ENCODE assay signal across 8 mouse cellular contexts in genomic region chr5:147319653-147320052, GRCm38 (mm10). TPM values are rescaled to one million over a fixed set of nuclear protein-coding genes. Genes with fewer than 3 reads are reported as not detected.
DNase-seq lines count a peak whose midpoint lies in the region; ATAC-seq lines count a peak whose summit lies in the region.

No protein-coding gene starts in this region.

- ATAC-seq in forebrain, embryonic 12.5 days (ENCODE audit: low FRiP score) = 0 out of 2 replicates have a peak, but pooled peaks have one; percentile 41
- ATAC-seq in embryonic facial prominence, embryonic 11.5 days (replicated peaks; ENCODE audit: insufficient number of reproducible peaks, low FRiP score, low TSS enrichment, low read depth) = no peak
- ATAC-seq in lung, embryonic 16.5 days (ENCODE audit: low read depth) = peak; percentile 71

- H3K27me3 ChIP-seq in forebrain, embryonic 12.5 days = peaks cover 92% of the 10 kb centered on the region
- H3K27me3 ChIP-seq in forebrain, embryonic 10.5 days (ENCODE audit: poor library complexity, severe bottlenecking) = peaks cover 88% of the 10 kb centered on the region
- peaks cover 57% of the 10 kb centered on the region for H3K27me3 ChIP-seq in embryonic facial prominence, embryonic 11.5 days (ENCODE audit: control insufficient read depth, insufficient read depth, low read length)
- H3K27me3 ChIP-seq in lung, embryonic 16.5 days (ENCODE audit: control insufficient read depth, insufficient read depth, low read depth, low read length) = peaks cover 67% of the 10 kb centered on the region

- no peak overlapping the region for H3K9ac ChIP-seq in forebrain, embryonic 12.5 days
- no peak overlapping the region for H3K9ac ChIP-seq in embryonic facial prominence, embryonic 11.5 days (replicated peaks; ENCODE audit: low read length)
- H3K9ac ChIP-seq in lung, embryonic 16.5 days (ENCODE audit: low read length) = no peak overlapping the region

- DNase-seq in forebrain, embryonic 10.5 days (ENCODE audit: extremely low spot score, low spot score) = no peak
- peak; percentile 17 for DNase-seq in right cerebral cortex, adult 18-20 months
- DNase-seq in right cerebral cortex, postnatal 10 days (ENCODE audit: low spot score in 2 of 2) = no peak
- DNase-seq in embryonic facial prominence, embryonic 11.5 days (ENCODE audit: low spot score) = peak; percentile 89
- DNase-seq in skeletal muscle tissue, adult 2 months (ENCODE audit: low read depth, low spot score) = peak; percentile 47
- DNase-seq in right cerebral cortex, adult 2 months (ENCODE audit: low spot score in 2 of 2) = no peak

- no peak overlapping the region for H3K4me2 ChIP-seq in forebrain, embryonic 12.5 days
- no peak overlapping the region for H3K4me2 ChIP-seq in embryonic facial prominence, embryonic 11.5 days (ENCODE audit: low read depth, low read length)
- no peak overlapping the region for H3K4me2 ChIP-seq in lung, embryonic 16.5 days (ENCODE audit: low read depth, low read length)

- no peaks in the 10 kb centered on the region for H3K4me1 ChIP-seq in forebrain, embryonic 12.5 days
- H3K4me1 ChIP-seq in forebrain, embryonic 10.5 days = peaks cover 10% of the 10 kb centered on the region
- H3K4me1 ChIP-seq in embryonic facial prominence, embryonic 11.5 days (ENCODE audit: control insufficient read depth, insufficient read depth, low read length) = no peaks in the 10 kb centered on the region
- H3K4me1 ChIP-seq in lung, embryonic 16.5 days (replicated peaks; ENCODE audit: control insufficient read depth, insufficient read depth, low read length) = no peaks in the 10 kb centered on the region

- H3K4me3 ChIP-seq in forebrain, embryonic 12.5 days (replicated peaks) = no peak overlapping the region
- no peak overlapping the region for H3K4me3 ChIP-seq in forebrain, embryonic 10.5 days
- no peak overlapping the region for H3K4me3 ChIP-seq in embryonic facial prominence, embryonic 11.5 days (ENCODE audit: low read depth, low read length)
- no peak overlapping the region for H3K4me3 ChIP-seq in lung, embryonic 16.5 days (ENCODE audit: low read length)

- no peaks in the 10 kb centered on the region for H3K9me3 ChIP-seq in forebrain, embryonic 12.5 days
- H3K9me3 ChIP-seq in forebrain, embryonic 10.5 days = no peaks in the 10 kb centered on the region
- H3K9me3 ChIP-seq in embryonic facial prominence, embryonic 11.5 days (replicated peaks; ENCODE audit: control insufficient read depth, low read length) = no peaks in the 10 kb centered on the region
- H3K9me3 ChIP-seq in lung, embryonic 16.5 days (ENCODE audit: control insufficient read depth, low read length) = no peaks in the 10 kb centered on the region

- no peak overlapping the region for H3K27ac ChIP-seq in forebrain, embryonic 12.5 days
- no peak overlapping the region for H3K27ac ChIP-seq in forebrain, embryonic 10.5 days
- H3K27ac ChIP-seq in embryonic facial prominence, embryonic 11.5 days (replicated peaks; ENCODE audit: low read depth, low read length) = no peak overlapping the region
- no peak overlapping the region for H3K27ac ChIP-seq in lung, embryonic 16.5 days (ENCODE audit: low read length)

- H3K36me3 ChIP-seq in forebrain, embryonic 12.5 days (replicated peaks) = no peaks in the 10 kb centered on the region
- H3K36me3 ChIP-seq in forebrain, embryonic 10.5 days (replicated peaks) = no peaks in the 10 kb centered on the region
- no peaks in the 10 kb centered on the region for H3K36me3 ChIP-seq in embryonic facial prominence, embryonic 11.5 days (replicated peaks; ENCODE audit: control insufficient read depth, insufficient read depth, low read depth, low read length)
- H3K36me3 ChIP-seq in lung, embryonic 16.5 days (ENCODE audit: control insufficient read depth, insufficient read depth, low read length) = no peaks in the 10 kb centered on the region

RNA-seq across cellular contexts. Expression of gene Urad, which starts 2.6 kb away (rescaled TPM):
- not detected in 2 replicates for polyA plus RNA-seq in forebrain, embryonic 12.5 days (2016; fragmentation: Nextera tagmentation; extraction: Ambion mirVana)
- polyA plus RNA-seq in forebrain, embryonic 10.5 days (2016; fragmentation: Nextera tagmentation; extraction: Ambion mirVana) = not detected in 2 replicates
- polyA plus RNA-seq in embryonic facial prominence, embryonic 11.5 days (2014; fragmentation: Nextera tagmentation; extraction: Ambion mirVana) = not detected in 2 replicates
- not detected in 2 replicates for polyA plus RNA-seq in lung, embryonic 16.5 days (2015; fragmentation: Nextera tagmentation; extraction: Ambion mirVana)

RNA-seq across cellular contexts. Expression of gene Cdx2, which starts 12.6 kb away (rescaled TPM):
- not detected in 2 replicates for polyA plus RNA-seq in forebrain, embryonic 12.5 days (2016; fragmentation: Nextera tagmentation; extraction: Ambion mirVana)
- polyA plus RNA-seq in forebrain, embryonic 10.5 days (2016; fragmentation: Nextera tagmentation; extraction: Ambion mirVana) = not detected in 2 replicates
- not detected in 2 replicates for polyA plus RNA-seq in embryonic facial prominence, embryonic 11.5 days (2014; fragmentation: Nextera tagmentation; extraction: Ambion mirVana)
- 0.09 TPM in 1 of 2 replicates, not detected in the other for polyA plus RNA-seq in lung, embryonic 16.5 days (2015; fragmentation: Nextera tagmentation; extraction: Ambion mirVana)

RNA-seq across cellular contexts. Expression of gene Pdx1, which starts 49.9 kb away (rescaled TPM):
- not detected in 2 replicates for polyA plus RNA-seq in forebrain, embryonic 12.5 days (2016; fragmentation: Nextera tagmentation; extraction: Ambion mirVana)
- polyA plus RNA-seq in forebrain, embryonic 10.5 days (2016; fragmentation: Nextera tagmentation; extraction: Ambion mirVana) = not detected in 2 replicates
- not detected in 2 replicates for polyA plus RNA-seq in embryonic facial prominence, embryonic 11.5 days (2014; fragmentation: Nextera tagmentation; extraction: Ambion mirVana)
- polyA plus RNA-seq in lung, embryonic 16.5 days (2015; fragmentation: Nextera tagmentation; extraction: Ambion mirVana) = not detected in 2 replicates

Comparison
In these comparisons a context has a peak if more than half of its experiments do, and no peak if none do; other contexts are left out.
1. DNase-seq: peak in right cerebral cortex, adult 18-20 months (single experiment), embryonic facial prominence, embryonic 11.5 days (single experiment) and skeletal muscle tissue, adult 2 months (single experiment); none in forebrain, embryonic 10.5 days (single experiment), right cerebral cortex, postnatal 10 days (0 of 2) and right cerebral cortex, adult 2 months (0 of 2).